Mouse (Mus musculus) CD4-positive, CD25-positive, alpha-beta regulatory T cell, adult 2 months (primary cell): Measurements from ENCODE around the gene Dlg2.
A peak's percentile ranks its signal among the peaks of the same experiment; 100 is the strongest.

Experiments used
- DNase-seq: peaks from one replicate; pipeline ENCODE4 v3.0.0-alpha.2; 2012; ENCODE audit warnings: low read depth, low spot score

The Dlg2 gene

GRCm38 (mm10) chr7:92370521-92370920 is 1894.0 kb downstream of the Dlg2 start:
- no peak for DNase-seq

GRCm38 (mm10) chr7:92371638-92372037 is 1895.2 kb downstream of the Dlg2 start:
- no peak for DNase-seq

- DNase-seq: no peak
These were observed 1897.4 kb downstream of the Dlg2 start for GRCm38 (mm10) chr7:92373863-92374357.

- DNase-seq: no peak
These were observed 1907.5 kb downstream of the Dlg2 start for GRCm38 (mm10) chr7:92383913-92384484.

GRCm38 (mm10) chr7:92392052-92392640 is 1915.7 kb downstream of the Dlg2 start:
- no peak for DNase-seq

- DNase-seq: no peak
These were observed 1920.3 kb downstream of the Dlg2 start for GRCm38 (mm10) chr7:92396783-92397182.

GRCm38 (mm10) chr7:92398841-92399240 is 1922.4 kb downstream of the Dlg2 start:
- no peak for DNase-seq

- no peak for DNase-seq
These were observed 1924.1 kb downstream of the Dlg2 start for GRCm38 (mm10) chr7:92400551-92400950.

GRCm38 (mm10) chr7:92401001-92401688 is 1924.7 kb downstream of the Dlg2 start:
- no peak for DNase-seq

- no peak for DNase-seq
These were observed 1932.0 kb downstream of the Dlg2 start for GRCm38 (mm10) chr7:92408479-92408878.

- DNase-seq: peak; percentile 15
These were observed 1944.0 kb downstream of the Dlg2 start for GRCm38 (mm10) chr7:92420474-92420873.

GRCm38 (mm10) chr7:92423017-92423416 is 1946.5 kb downstream of the Dlg2 start:
- no peak for DNase-seq

GRCm38 (mm10) chr7:92424703-92425102 is 1948.2 kb downstream of the Dlg2 start:
- no peak for DNase-seq

GRCm38 (mm10) chr7:92427280-92427679 is 1950.8 kb downstream of the Dlg2 start:
- DNase-seq: no peak

- no peak for DNase-seq
These were observed 1952.2 kb downstream of the Dlg2 start for GRCm38 (mm10) chr7:92428629-92429028.

GRCm38 (mm10) chr7:92430254-92430653 is 1953.8 kb downstream of the Dlg2 start:
- DNase-seq: no peak

- no peak for DNase-seq
These were observed 1960.7 kb downstream of the Dlg2 start for GRCm38 (mm10) chr7:92437168-92437567.

- DNase-seq: no peak
These were observed 1963.3 kb downstream of the Dlg2 start for GRCm38 (mm10) chr7:92439503-92440487.

- DNase-seq: no peak
These were observed 1965.1 kb downstream of the Dlg2 start for GRCm38 (mm10) chr7:92441611-92442010.

GRCm38 (mm10) chr7:92442082-92442481 is 1965.6 kb downstream of the Dlg2 start:
- DNase-seq: no peak

- no peak for DNase-seq
These were observed 1971.5 kb downstream of the Dlg2 start for GRCm38 (mm10) chr7:92447938-92448337.
